Mouse (Mus musculus) bone marrow, adult 2 months (tissue): Measurements from ENCODE around the gene Crls1.

Experiments used
- CTCF ChIP-seq: fragments of 200-500 bp; IDR thresholded peaks from 2 replicates; pipeline ENCODE4 v1.5.1; 2011; ENCODE audit warnings: low read length, control low read depth; ENCODE audit not compliant: control insufficient read depth, insufficient read depth
- POLR2A ChIP-seq: fragments of 200-500 bp; IDR thresholded peaks from 2 replicates; pipeline ENCODE4 v1.6.1; 2011; ENCODE audit warnings: low read depth, mild to moderate bottlenecking, control low read depth, low read length, borderline replicate concordance; ENCODE audit not compliant: control insufficient read depth

GRCm38 (mm10) chr2:132846407-132847358, at the start of gene Crls1:
- peak; percentile 97 for TF ChIP-seq CTCF
- TF ChIP-seq POLR2A, result peak; percentile 63; the same call in 1 of the 2 replicates
